Mouse (Mus musculus) gastrocnemius, postnatal 10 days (tissue): ENCODE data around the gene Rps27a. TPM values are rescaled to one million over a fixed set of nuclear protein-coding genes. Genes with fewer than 3 reads are reported as not detected.
"Not testable (repeated sequence)": the region's sequence is repeated elsewhere in the genome, so short reads cannot be mapped to it uniquely, and the experiment has no call there.

ENCODE experiments used
- DNase-seq: peaks from one replicate; pipeline ENCODE4 v3.0.0; 2021; ENCODE audit warnings: mixed read lengths
- long read RNA-seq, 2 experiments: library from polyadenylated mRNA; stranded (forward); transcript quantifications; one replicate each; pipeline ENCODE4 v2.0.0; 2021
- total RNA-seq, 2 experiments: library from RNA; stranded (reverse); gene quantifications; 2 replicates each; pipeline ENCODE4 v1.2.3; 2021

Rps27a gene
- total RNA-seq: 100 to 1,000 TPM; 815 to 836 TPM
- long read RNA-seq, experiment 1, transcript Rps27a-201 (5 exons, 637 nt): minor isoform, 17 of 223 reads
- long read RNA-seq, experiment 1, transcript Rps27a-202 (6 exons, 791 nt): major isoform, 196 of 223 reads
- long read RNA-seq, experiment 1, partial matches to known transcripts: 1 of 223 reads
- long read RNA-seq, experiment 1, other reads (novel, unspliced or antisense): 9 of 223 reads
- long read RNA-seq, experiment 2, transcript Rps27a-201 (5 exons, 637 nt): minor isoform, 24 of 186 reads
- long read RNA-seq, experiment 2, transcript Rps27a-202 (6 exons, 791 nt): major isoform, 151 of 186 reads
- long read RNA-seq, experiment 2, partial matches to known transcripts: 0 of 186 reads
- long read RNA-seq, experiment 2, other reads (novel, unspliced or antisense): 11 of 186 reads

GRCm38 (mm10) chr11:29547752-29548503 is at the start of gene Rps27a, which contains the start of gene Clhc1:
Rps27a (minus strand) TSS chr11:29548109.
Clhc1 (plus strand) TSS chr11:29547950.
- peak; percentile 96 for DNase-seq

GRCm38 (mm10) chr11:29597159-29597558 is 49.2 kb upstream of the Rps27a start:
- no peak for DNase-seq

- DNase-seq: no peak
Measured at GRCm38 (mm10) chr11:29595217-29595616, 47.3 kb upstream of the Rps27a start.

GRCm38 (mm10) chr11:29579610-29580009 is 31.7 kb upstream of the Rps27a start:
- no peak for DNase-seq

GRCm38 (mm10) chr11:29572656-29573055 is 24.7 kb upstream of the Rps27a start:
- DNase-seq: no peak

- DNase-seq: no peak
Measured at GRCm38 (mm10) chr11:29571536-29571935, 23.6 kb upstream of the Rps27a start.

GRCm38 (mm10) chr11:29563406-29563805 is 15.5 kb upstream of the Rps27a start:
- DNase-seq: no peak

- no peak for DNase-seq
Measured at GRCm38 (mm10) chr11:29560990-29561389, 13.1 kb upstream of the Rps27a start.

- no peak for DNase-seq
Measured at GRCm38 (mm10) chr11:29560452-29560851, 12.5 kb upstream of the Rps27a start.

- DNase-seq: no peak
Measured at GRCm38 (mm10) chr11:29549425-29549778, 1.5 kb upstream of the Rps27a start.

GRCm38 (mm10) chr11:29548504-29549424 is 855 bp upstream of the Rps27a start:
- no peak for DNase-seq

- DNase-seq: no peak
Measured at GRCm38 (mm10) chr11:29547249-29547751, 609 bp downstream of the Rps27a start.

GRCm38 (mm10) chr11:29546762-29547161 is 1.1 kb downstream of the Rps27a start:
- no peak for DNase-seq

- not testable (repeated sequence) for DNase-seq
Measured at GRCm38 (mm10) chr11:29546297-29546696, 1.6 kb downstream of the Rps27a start.

- DNase-seq: not testable (repeated sequence)
Measured at GRCm38 (mm10) chr11:29545150-29545752, 2.7 kb downstream of the Rps27a start.

- no peak for DNase-seq
Measured at GRCm38 (mm10) chr11:29544225-29544945, 3.5 kb downstream of the Rps27a start.

GRCm38 (mm10) chr11:29538201-29538600 is 9.7 kb downstream of the Rps27a start:
- no peak for DNase-seq

GRCm38 (mm10) chr11:29525988-29526794 is 21.7 kb downstream of the Rps27a start, which contains the start of gene Mtif2:
Mtif2 (plus strand) TSS chr11:29526408.
- DNase-seq: peak; percentile 75

- DNase-seq: peak; percentile 89
Measured at GRCm38 (mm10) chr11:29514682-29515412, 33.1 kb downstream of the Rps27a start, which contains the start of gene Prorsd1. Prorsd1 (minus strand) TSS chr11:29515033.
